Comparison of ENCODE assay signal across 16 mouse cellular contexts in the genomic region with DNA sequence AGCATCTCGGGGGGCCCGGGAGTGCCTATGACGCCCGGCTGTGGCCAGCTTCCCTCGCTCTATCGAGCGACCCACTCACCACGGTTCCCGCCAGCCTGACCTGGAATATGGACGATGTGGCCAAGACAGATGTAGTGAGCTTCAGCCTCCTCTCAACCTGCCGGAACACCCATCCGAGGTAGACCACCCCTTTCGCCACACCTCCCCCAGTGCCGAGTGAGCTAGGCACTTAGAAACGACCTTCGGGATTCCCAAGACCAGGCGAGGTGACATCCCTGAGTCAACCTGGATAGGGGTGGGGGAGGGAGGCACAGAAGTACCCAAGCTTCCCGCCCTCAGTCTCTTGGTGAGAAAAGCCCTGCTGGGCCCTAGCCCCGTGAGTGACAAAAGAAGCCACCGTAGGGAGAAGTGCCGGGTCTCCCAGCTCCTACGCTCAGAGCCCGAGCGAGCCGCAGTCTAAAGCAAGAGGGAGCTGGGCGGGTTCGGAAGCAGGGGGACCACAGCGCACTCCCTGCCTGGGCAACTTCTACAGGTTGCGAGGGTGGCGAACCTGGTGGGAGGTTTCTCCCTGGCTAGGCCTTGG. TPM values are rescaled to one million over a fixed set of nuclear protein-coding genes. Genes with fewer than 3 reads are reported as not detected.
DNase-seq lines count a peak whose midpoint lies in the region; ATAC-seq and TF ChIP-seq lines count a peak whose summit lies in the region.
"Had no signal": no experiment of that assay in that cellular context is flagged by ENCODE, and none has a peak within 500 bp of the region (broad histone marks: within the 10 kb centered on the region; RNA-seq: fewer than 3 reads in every experiment).

No protein-coding gene starts in this region.

- no peak for TF ChIP-seq POLR2A in limb, embryonic 14.5 days (IDR thresholded peaks at IDR 0.05; ENCODE audit: borderline replicate concordance, extremely low read depth, insufficient read depth, insufficient read length)

- H3K27ac ChIP-seq in forebrain, embryonic 15.5 days (replicated peaks): 0 out of 2 replicates have a peak overlapping the region, but pooled peaks have one; percentile 12
- H3K27ac ChIP-seq in limb, embryonic 14.5 days (replicated peaks; ENCODE audit: low read depth, low read length): no peak overlapping the region
- peak overlapping the region; percentile 87 for H3K27ac ChIP-seq in neural tube, embryonic 14.5 days (ENCODE audit: low read depth, low read length)
- no peak overlapping the region for H3K27ac ChIP-seq in heart, embryonic 12.5 days (ENCODE audit: poor library complexity, severe bottlenecking)
- H3K27ac ChIP-seq in intestine, postnatal 0 days (ENCODE audit: low read depth, low read length): no peak overlapping the region

- no peaks in the 10 kb centered on the region for H3K36me3 ChIP-seq in forebrain, embryonic 15.5 days
- no peaks in the 10 kb centered on the region for H3K36me3 ChIP-seq in limb, embryonic 14.5 days (ENCODE audit: control insufficient read depth, insufficient read depth, low read length)
- no peaks in the 10 kb centered on the region for H3K36me3 ChIP-seq in neural tube, embryonic 14.5 days (ENCODE audit: control insufficient read depth, insufficient read depth, low read length)
- no peaks in the 10 kb centered on the region for H3K36me3 ChIP-seq in heart, embryonic 12.5 days
- H3K36me3 ChIP-seq in intestine, postnatal 0 days (ENCODE audit: control insufficient read depth, insufficient read depth): no peaks in the 10 kb centered on the region

- ATAC-seq in forebrain, embryonic 15.5 days (replicated peaks): no peak
- no peak for ATAC-seq in limb, embryonic 14.5 days (ENCODE audit: low FRiP score, low read depth)
- no peak for ATAC-seq in neural tube, embryonic 14.5 days (ENCODE audit: low read depth)
- no peak for ATAC-seq in heart, embryonic 12.5 days (ENCODE audit: insufficient number of reproducible peaks, low FRiP score)
- ATAC-seq in intestine, postnatal 0 days: no peak

- no peaks in the 10 kb centered on the region for H3K9me3 ChIP-seq in forebrain, embryonic 15.5 days
- no peaks in the 10 kb centered on the region for H3K9me3 ChIP-seq in limb, embryonic 14.5 days (ENCODE audit: control insufficient read depth, low read length)
- no peaks in the 10 kb centered on the region for H3K9me3 ChIP-seq in neural tube, embryonic 14.5 days (ENCODE audit: control insufficient read depth, low read length)
- H3K9me3 ChIP-seq in heart, embryonic 12.5 days (replicated peaks): no peaks in the 10 kb centered on the region
- H3K9me3 ChIP-seq in intestine, postnatal 0 days (ENCODE audit: control insufficient read depth): no peaks in the 10 kb centered on the region

- no peak for TF ChIP-seq CTCF in intestine, postnatal 0 days (IDR thresholded peaks at IDR 0.05; ENCODE audit: low read depth)

- peaks cover 38% of the 10 kb centered on the region for H3K4me1 ChIP-seq in forebrain, embryonic 15.5 days
- H3K4me1 ChIP-seq in limb, embryonic 14.5 days (ENCODE audit: control insufficient read depth, insufficient read depth, low read length): no peaks in the 10 kb centered on the region
- H3K4me1 ChIP-seq in neural tube, embryonic 14.5 days (ENCODE audit: control insufficient read depth, insufficient read depth, low read length): peaks cover 2% of the 10 kb centered on the region; the same call in 1 of the 2 replicates
- H3K4me1 ChIP-seq in heart, embryonic 12.5 days (replicated peaks): peaks cover 10% of the 10 kb centered on the region
- no peaks in the 10 kb centered on the region for H3K4me1 ChIP-seq in intestine, postnatal 0 days (replicated peaks; ENCODE audit: control insufficient read depth, insufficient read depth, low read length)

- peak overlapping the region; percentile 34 for H3K4me3 ChIP-seq in forebrain, embryonic 15.5 days
- 0 out of 2 replicates have a peak overlapping the region, but pooled peaks have one; percentile 5 for H3K4me3 ChIP-seq in limb, embryonic 14.5 days (replicated peaks; ENCODE audit: low read length)
- peak overlapping the region; percentile 53 for H3K4me3 ChIP-seq in neural tube, embryonic 14.5 days (ENCODE audit: low read depth, low read length)
- no peak overlapping the region for H3K4me3 ChIP-seq in heart, embryonic 12.5 days
- no peak overlapping the region for H3K4me3 ChIP-seq in intestine, postnatal 0 days (ENCODE audit: low read depth, low read length)

- under 1% methylated on average over 30 of the region's 30 CpGs for WGBS in forebrain, embryonic 15.5 days
- under 1% methylated on average over 30 of the region's 30 CpGs for WGBS in limb, embryonic 14.5 days
- whole genome bisulfite sequencing in neural tube, embryonic 14.5 days: 2% methylated on average over 30 of the region's 30 CpGs
- WGBS in heart, embryonic 12.5 days: 1% methylated on average over 30 of the region's 30 CpGs
- WGBS in intestine, postnatal 0 days: 2% methylated on average over 30 of the region's 30 CpGs

- H3K27me3 ChIP-seq in forebrain, embryonic 15.5 days: peaks cover 90% of the 10 kb centered on the region
- peaks cover 95% of the 10 kb centered on the region for H3K27me3 ChIP-seq in limb, embryonic 14.5 days (ENCODE audit: control insufficient read depth, insufficient read depth, low read length)
- H3K27me3 ChIP-seq in neural tube, embryonic 14.5 days (ENCODE audit: control insufficient read depth, insufficient read depth, low read length): peaks cover 46% of the 10 kb centered on the region
- H3K27me3 ChIP-seq in heart, embryonic 12.5 days (replicated peaks): peaks cover 99% of the 10 kb centered on the region
- H3K27me3 ChIP-seq in intestine, postnatal 0 days (replicated peaks; ENCODE audit: control insufficient read depth, insufficient read depth, low read length): peaks cover 96% of the 10 kb centered on the region

- H3K9ac ChIP-seq in forebrain, embryonic 15.5 days (replicated peaks): no peak overlapping the region; the same call in none of the 2 replicates
- no peak overlapping the region for H3K9ac ChIP-seq in limb, embryonic 14.5 days (ENCODE audit: low read depth, low read length, severe bottlenecking)
- peak overlapping the region; percentile 89 for H3K9ac ChIP-seq in neural tube, embryonic 14.5 days (replicated peaks; ENCODE audit: low read depth, low read length)
- H3K9ac ChIP-seq in heart, embryonic 12.5 days: no peak overlapping the region
- no peak overlapping the region for H3K9ac ChIP-seq in intestine, postnatal 0 days (ENCODE audit: low read depth, low read length)

- H3K4me2 ChIP-seq in forebrain, embryonic 15.5 days (replicated peaks): no peak overlapping the region
- no peak overlapping the region for H3K4me2 ChIP-seq in limb, embryonic 14.5 days (replicated peaks; ENCODE audit: low read depth, low read length, severe bottlenecking)
- H3K4me2 ChIP-seq in neural tube, embryonic 14.5 days (ENCODE audit: low read depth, low read length): peak overlapping the region; percentile 68
- H3K4me2 ChIP-seq in heart, embryonic 12.5 days: no peak overlapping the region
- H3K4me2 ChIP-seq in intestine, postnatal 0 days (replicated peaks; ENCODE audit: low read depth): no peak overlapping the region

- peak; percentile 30 for DNase-seq in retina, embryonic 14.5 days (ENCODE audit: low spot score)
- no peak for DNase-seq in retina, postnatal 1 day
- DNase-seq in limb, embryonic 14.5 days (ENCODE audit: low spot score): no peak
- DNase-seq in cerebellum, adult 18-20 months: no peak
- DNase-seq: adrenal gland, postnatal 25 days; B cell, adult 2 months; cerebellum, adult 11-12 months; kidney, adult 9 months; liver; lung, postnatal 14 days had no signal

RNA-seq across cellular contexts. Expression of a gene that starts 0.4 kb away (rescaled TPM):
- 6.3 and 7.0 TPM in 2 replicates for polyA plus RNA-seq in forebrain, embryonic 15.5 days (2015; fragmentation: Nextera tagmentation; extraction: Ambion mirVana)
- 0.05 TPM in 1 of 2 replicates, not detected in the other for polyA plus RNA-seq in limb, embryonic 14.5 days (2012; rRNA removed)
- polyA plus RNA-seq in limb, embryonic 14.5 days (2014; fragmentation: Nextera tagmentation; extraction: Ambion mirVana): not detected in 2 replicates
- polyA plus RNA-seq in neural tube, embryonic 14.5 days (2014; fragmentation: Nextera tagmentation; extraction: Ambion mirVana): 27.6 and 28.1 TPM in 2 replicates
- polyA plus RNA-seq in heart, embryonic 12.5 days (2016; fragmentation: Nextera tagmentation; extraction: Ambion mirVana): 0.11 TPM in 1 of 2 replicates, not detected in the other
- 0.04 TPM in 1 of 2 replicates, not detected in the other for polyA plus RNA-seq in intestine, postnatal 0 days (2015; fragmentation: Nextera tagmentation; extraction: Ambion mirVana)
- polyA plus RNA-seq: embryonic facial prominence, embryonic 14.5 days; heart, embryonic 14.5 days had no signal

RNA-seq across cellular contexts. Expression of a gene that starts 41.5 kb away (rescaled TPM):
- 2.3 and 2.6 TPM in 2 replicates for polyA plus RNA-seq in forebrain, embryonic 15.5 days (2015; fragmentation: Nextera tagmentation; extraction: Ambion mirVana)
- 1.2 and 1.3 TPM in 2 replicates for polyA plus RNA-seq in limb, embryonic 14.5 days (2012; rRNA removed)
- polyA plus RNA-seq in limb, embryonic 14.5 days (2014; fragmentation: Nextera tagmentation; extraction: Ambion mirVana): 0.61 and 1.2 TPM in 2 replicates
- polyA plus RNA-seq in neural tube, embryonic 14.5 days (2014; fragmentation: Nextera tagmentation; extraction: Ambion mirVana): 5.8 and 8.3 TPM in 2 replicates
- polyA plus RNA-seq in heart, embryonic 12.5 days (2016; fragmentation: Nextera tagmentation; extraction: Ambion mirVana): 9.1 and 10.6 TPM in 2 replicates
- 21.2 and 21.5 TPM in 2 replicates for polyA plus RNA-seq in intestine, postnatal 0 days (2015; fragmentation: Nextera tagmentation; extraction: Ambion mirVana)

RNA-seq across cellular contexts. Expression of a gene that starts 45.2 kb away (rescaled TPM):
- polyA plus RNA-seq in forebrain, embryonic 15.5 days (2015; fragmentation: Nextera tagmentation; extraction: Ambion mirVana): not detected in 2 replicates
- 0.10 and 0.36 TPM in 2 replicates for polyA plus RNA-seq in limb, embryonic 14.5 days (2012; rRNA removed)
- not detected in 2 replicates for polyA plus RNA-seq in limb, embryonic 14.5 days (2014; fragmentation: Nextera tagmentation; extraction: Ambion mirVana)
- polyA plus RNA-seq in neural tube, embryonic 14.5 days (2014; fragmentation: Nextera tagmentation; extraction: Ambion mirVana): 0.29 TPM in 1 of 2 replicates, not detected in the other
- not detected in 2 replicates for polyA plus RNA-seq in heart, embryonic 12.5 days (2016; fragmentation: Nextera tagmentation; extraction: Ambion mirVana)
- not detected in 2 replicates for polyA plus RNA-seq in intestine, postnatal 0 days (2015; fragmentation: Nextera tagmentation; extraction: Ambion mirVana)
- polyA plus RNA-seq: embryonic facial prominence, embryonic 14.5 days; heart, embryonic 14.5 days had no signal

Comparison
In these comparisons a context has a peak if more than half of its experiments do, and no peak if none do; other contexts are left out.
1. H3K27ac ChIP-seq: peak in forebrain, embryonic 15.5 days (single experiment) and neural tube, embryonic 14.5 days (single experiment); none in limb, embryonic 14.5 days (single experiment), heart, embryonic 12.5 days (single experiment) and intestine, postnatal 0 days (single experiment).
2. H3K4me3 ChIP-seq: peak in forebrain, embryonic 15.5 days (single experiment), limb, embryonic 14.5 days (single experiment) and neural tube, embryonic 14.5 days (single experiment); none in heart, embryonic 12.5 days (single experiment) and intestine, postnatal 0 days (single experiment).